Mouse (Mus musculus): Measurements from ENCODE around the gene Flnb. TPM values are rescaled to one million over a fixed set of nuclear protein-coding genes. Genes with fewer than 3 reads are reported as not detected.

Flnb gene
- polyA plus RNA-seq, 1 experiment, result 54.5 TPM

DNA sequence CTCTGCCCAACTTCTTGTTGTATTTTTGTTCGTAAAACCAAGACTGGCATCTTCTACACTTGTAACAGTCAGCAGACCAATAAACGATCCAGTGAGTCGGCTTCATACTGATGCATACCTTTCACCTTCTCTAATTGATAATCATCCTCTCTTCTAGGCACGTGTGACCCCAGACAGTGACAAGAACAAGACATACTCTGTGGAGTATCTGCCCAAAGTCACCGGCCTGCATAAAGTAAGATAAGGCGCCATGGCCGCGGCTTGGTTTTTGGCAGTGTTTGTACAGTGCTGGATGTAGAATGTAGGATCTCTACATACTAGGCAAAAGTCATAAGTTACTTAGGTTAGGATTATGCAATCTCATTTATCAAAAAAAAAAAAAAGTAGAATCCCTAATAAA is 64.3 kb downstream of the Flnb start:
- Histone ChIP-seq H3K4me3 (no peak overlapping the region), H3K36me3 (ENCODE audit: control insufficient read depth, insufficient read depth) (peaks cover 45% of the 10 kb centered on the region)
- TF ChIP-seq MYOD1 (IDR thresholded peaks at IDR 0.05; ENCODE audit: control insufficient read depth in 1 of 3, insufficient read length in 2 of 3, low read depth in 2 of 3), result no peak
- TF ChIP-seq POLR2A (IDR thresholded peaks at IDR 0.05; ENCODE audit: insufficient read length, low read depth), result no peak
- TF ChIP-seq E2F4 (IDR thresholded peaks at IDR 0.05; ENCODE audit: insufficient read depth), result no peak
- TF ChIP-seq TCF3 (IDR thresholded peaks at IDR 0.05; ENCODE audit: insufficient read length, low read depth), result no peak
- no peak for TF ChIP-seq TCF12 (IDR thresholded peaks at IDR 0.05; ENCODE audit: insufficient read depth, poor library complexity, severe bottlenecking)

DNA sequence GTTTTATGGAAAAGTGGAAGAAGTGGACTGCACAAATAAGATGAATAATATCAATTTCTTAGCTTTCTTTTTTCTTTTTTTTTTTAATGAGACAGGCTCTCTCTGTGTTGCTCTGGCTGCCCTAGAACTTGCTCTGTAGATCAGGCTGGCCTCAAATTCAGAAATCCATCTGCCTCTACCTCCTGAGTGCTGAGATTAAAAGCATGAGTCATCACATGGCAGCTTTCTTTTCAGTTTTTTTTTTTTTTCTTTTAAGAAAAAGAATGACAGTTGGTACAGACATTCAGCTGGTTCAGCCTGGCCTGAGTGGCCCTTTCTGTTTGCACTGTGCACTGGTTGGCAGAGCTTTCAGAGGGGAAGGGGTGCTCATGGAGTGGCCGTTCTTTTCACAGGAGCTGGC is 66.4 kb downstream of the Flnb start:
- TF ChIP-seq CEBPB (IDR thresholded peaks at IDR 0.05; ENCODE audit: insufficient read depth, poor library complexity, severe bottlenecking) (no peak), REST (IDR thresholded peaks at IDR 0.05; ENCODE audit: insufficient read depth, insufficient read length) (no peak), MYOG (IDR thresholded peaks at IDR 0.05; ENCODE audit: control insufficient read depth in 1 of 3, insufficient read depth in 1 of 3, insufficient read length in 2 of 3, low read depth in 2 of 3) (no peak), MAX (IDR thresholded peaks at IDR 0.05; ENCODE audit: low read depth) (no peak), SRF (IDR thresholded peaks at IDR 0.05; ENCODE audit: control insufficient read depth, insufficient read length, low read depth) (no peak), USF1 (IDR thresholded peaks at IDR 0.05; ENCODE audit: low read depth) (no peak), TCF12 (IDR thresholded peaks at IDR 0.05; ENCODE audit: insufficient read depth, poor library complexity, severe bottlenecking) (no peak), E2F4 (IDR thresholded peaks at IDR 0.05; ENCODE audit: insufficient read depth) (no peak), POLR2A (IDR thresholded peaks at IDR 0.05; ENCODE audit: insufficient read length, low read depth) (no peak), POLR2AphosphoS2 (IDR thresholded peaks at IDR 0.05; ENCODE audit: insufficient read length, low read depth) (no peak), TCF3 (IDR thresholded peaks at IDR 0.05; ENCODE audit: insufficient read length, low read depth) (no peak), MYOD1 (IDR thresholded peaks at IDR 0.05; ENCODE audit: control insufficient read depth in 1 of 3, insufficient read length in 2 of 3, low read depth in 2 of 3) (no peak)
- H3K4me3 ChIP-seq, result no peak overlapping the region
- H3K36me3 ChIP-seq (ENCODE audit: control insufficient read depth, insufficient read depth), result peaks cover 45% of the 10 kb centered on the region

More for the DNA sequence above, 64.3 kb downstream of the Flnb start:
- H3K79me2 ChIP-seq (ENCODE audit: control insufficient read depth, insufficient read depth), result peaks cover 11% of the 10 kb centered on the region
- no peak overlapping the region for H3ac ChIP-seq (ENCODE audit: control insufficient read depth, insufficient read length)
- no peak overlapping the region for H3K4me2 ChIP-seq (ENCODE audit: low read depth)
- no peaks in the 10 kb centered on the region for H3K27me3 ChIP-seq (ENCODE audit: control insufficient read depth, insufficient read depth, insufficient read length)

DNA sequence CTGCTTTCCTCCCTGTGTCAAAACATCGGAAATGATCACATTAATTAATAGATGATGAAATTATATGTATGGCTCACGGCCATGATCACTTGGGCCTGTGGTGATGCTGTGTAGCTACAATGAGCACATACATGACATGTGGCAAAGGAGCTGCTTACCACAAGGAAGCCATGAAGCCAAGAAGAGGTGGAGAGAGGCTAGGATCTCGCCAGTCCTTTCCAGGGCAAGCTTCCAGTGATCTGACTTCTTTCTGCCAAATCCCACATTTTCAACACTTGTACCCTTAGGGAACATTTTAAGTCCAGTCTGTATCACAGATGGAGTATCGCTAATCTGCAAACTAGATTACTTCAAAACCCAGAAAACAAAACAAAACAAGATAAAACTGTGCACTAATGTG is 67.1 kb downstream of the Flnb start:
- peaks cover 45% of the 10 kb centered on the region for H3K36me3 ChIP-seq (ENCODE audit: control insufficient read depth, insufficient read depth)
- no peak for TF ChIP-seq POLR2AphosphoS2 (IDR thresholded peaks at IDR 0.05; ENCODE audit: insufficient read length, low read depth)
- TF ChIP-seq MYOG (IDR thresholded peaks at IDR 0.05; ENCODE audit: control insufficient read depth in 1 of 3, insufficient read depth in 1 of 3, insufficient read length in 2 of 3, low read depth in 2 of 3), result no peak
- no peak for TF ChIP-seq CEBPB (IDR thresholded peaks at IDR 0.05; ENCODE audit: insufficient read depth, poor library complexity, severe bottlenecking)
- TF ChIP-seq TCF12 (IDR thresholded peaks at IDR 0.05; ENCODE audit: insufficient read depth, poor library complexity, severe bottlenecking), result no peak
- no peak for TF ChIP-seq SRF (IDR thresholded peaks at IDR 0.05; ENCODE audit: control insufficient read depth, insufficient read length, low read depth)
- no peak for TF ChIP-seq USF1 (IDR thresholded peaks at IDR 0.05; ENCODE audit: low read depth)
- no peak overlapping the region for H3K4me3 ChIP-seq
- H3K79me2 ChIP-seq (ENCODE audit: control insufficient read depth, insufficient read depth), result peaks cover 6% of the 10 kb centered on the region
- no peak overlapping the region for H3K4me2 ChIP-seq (ENCODE audit: low read depth)
- H3ac ChIP-seq (ENCODE audit: control insufficient read depth, insufficient read length), result no peak overlapping the region
- H3K27me3 ChIP-seq (ENCODE audit: control insufficient read depth, insufficient read depth, insufficient read length), result no peaks in the 10 kb centered on the region

More for the DNA sequence above, 66.4 kb downstream of the Flnb start:
- Histone ChIP-seq H3ac (ENCODE audit: control insufficient read depth, insufficient read length) (no peak overlapping the region), H3K79me2 (ENCODE audit: control insufficient read depth, insufficient read depth) (peaks cover 11% of the 10 kb centered on the region), H3K4me2 (ENCODE audit: low read depth) (no peak overlapping the region), H3K27me3 (ENCODE audit: control insufficient read depth, insufficient read depth, insufficient read length) (no peaks in the 10 kb centered on the region)

DNA sequence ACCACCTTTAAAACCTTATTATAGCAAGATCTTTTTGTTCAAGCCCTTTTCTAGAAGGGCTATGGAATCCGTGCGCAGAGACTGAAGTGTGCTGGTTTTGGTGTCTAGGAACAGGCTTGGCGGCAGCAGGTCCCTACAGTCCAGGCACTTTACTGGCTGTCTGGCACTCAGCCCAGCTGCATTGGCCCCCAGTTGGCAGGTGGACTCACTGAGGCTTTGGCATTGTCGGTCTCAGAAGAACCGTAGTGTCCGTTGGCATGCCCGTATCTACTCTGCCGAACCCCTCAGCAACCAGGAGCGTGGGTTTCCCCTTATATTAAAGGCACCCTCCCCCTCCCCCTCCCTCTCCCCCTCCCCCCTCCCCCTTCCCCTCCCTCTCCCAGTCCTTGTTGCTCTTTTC is 67.8 kb downstream of the Flnb start:
- Histone ChIP-seq H3K79me2 (ENCODE audit: control insufficient read depth, insufficient read depth) (no peaks in the 10 kb centered on the region), H3K27me3 (ENCODE audit: control insufficient read depth, insufficient read depth, insufficient read length) (no peaks in the 10 kb centered on the region), H3K36me3 (ENCODE audit: control insufficient read depth, insufficient read depth) (peaks cover 45% of the 10 kb centered on the region), H3K4me2 (ENCODE audit: low read depth) (no peak overlapping the region), H3ac (ENCODE audit: control insufficient read depth, insufficient read length) (no peak overlapping the region), H3K4me3 (no peak overlapping the region)
- TF ChIP-seq TCF3 (IDR thresholded peaks at IDR 0.05; ENCODE audit: insufficient read length, low read depth) (no peak), MAX (IDR thresholded peaks at IDR 0.05; ENCODE audit: low read depth) (no peak), MYOD1 (IDR thresholded peaks at IDR 0.05; ENCODE audit: control insufficient read depth in 1 of 3, insufficient read length in 2 of 3, low read depth in 2 of 3) (no peak), USF1 (IDR thresholded peaks at IDR 0.05; ENCODE audit: low read depth) (no peak), POLR2AphosphoS2 (IDR thresholded peaks at IDR 0.05; ENCODE audit: insufficient read length, low read depth) (no peak), POLR2A (IDR thresholded peaks at IDR 0.05; ENCODE audit: insufficient read length, low read depth) (no peak)

DNA sequence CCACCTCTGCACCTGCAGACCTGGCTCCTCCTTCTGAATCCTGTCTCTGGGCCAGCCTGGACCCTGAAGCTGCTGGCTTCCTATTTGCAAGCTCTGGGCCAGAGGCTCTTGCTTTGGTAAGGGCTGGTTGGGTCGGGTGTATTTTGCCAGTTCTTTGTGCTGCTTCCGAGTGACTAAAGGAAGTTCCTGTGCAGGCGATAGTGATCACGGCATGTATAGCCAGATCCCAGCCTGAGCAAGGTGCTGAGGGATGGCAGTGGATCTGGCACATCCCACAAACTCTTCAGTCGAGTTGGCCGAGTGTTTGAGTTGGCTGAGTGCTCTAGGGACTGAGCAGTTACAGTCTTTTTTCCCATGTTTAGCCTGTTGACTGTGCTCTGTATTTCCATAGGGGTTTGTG is 68.3 kb downstream of the Flnb start:
- H3K79me2 ChIP-seq (ENCODE audit: control insufficient read depth, insufficient read depth), result no peaks in the 10 kb centered on the region
- H3K4me3 ChIP-seq, result no peak overlapping the region
- H3ac ChIP-seq (ENCODE audit: control insufficient read depth, insufficient read length), result no peak overlapping the region
- no peak overlapping the region for H3K4me2 ChIP-seq (ENCODE audit: low read depth)
- TF ChIP-seq MAX (IDR thresholded peaks at IDR 0.05; ENCODE audit: low read depth) (no peak), E2F4 (IDR thresholded peaks at IDR 0.05; ENCODE audit: insufficient read depth) (no peak), CEBPB (IDR thresholded peaks at IDR 0.05; ENCODE audit: insufficient read depth, poor library complexity, severe bottlenecking) (no peak), REST (IDR thresholded peaks at IDR 0.05; ENCODE audit: insufficient read depth, insufficient read length) (no peak), USF1 (IDR thresholded peaks at IDR 0.05; ENCODE audit: low read depth) (no peak), POLR2AphosphoS2 (IDR thresholded peaks at IDR 0.05; ENCODE audit: insufficient read length, low read depth) (no peak), MYOG (IDR thresholded peaks at IDR 0.05; ENCODE audit: control insufficient read depth in 1 of 3, insufficient read depth in 1 of 3, insufficient read length in 2 of 3, low read depth in 2 of 3) (no peak), MYOD1 (IDR thresholded peaks at IDR 0.05; ENCODE audit: control insufficient read depth in 1 of 3, insufficient read length in 2 of 3, low read depth in 2 of 3) (no peak)
- H3K27me3 ChIP-seq (ENCODE audit: control insufficient read depth, insufficient read depth, insufficient read length), result no peaks in the 10 kb centered on the region
- peaks cover 45% of the 10 kb centered on the region for H3K36me3 ChIP-seq (ENCODE audit: control insufficient read depth, insufficient read depth)
